Mouse (Mus musculus): ENCODE measurements around the gene Zfp541.

Zfp541 gene

GRCm38 (mm10) chr7:16061219-16062098 lies at the start of gene Zfp541:
Gene Zfp541, plus strand, starts transcription at chr7:16061814.
- no peak for DNase-seq (ENCODE audit: low read depth, low spot score)

GRCm38 (mm10) chr7:16012576-16013263 lies 48.9 kb upstream of the Zfp541 start:
- no peak for DNase-seq (ENCODE audit: low read depth, low spot score)

GRCm38 (mm10) chr7:16013722-16014275 lies 47.8 kb upstream of the Zfp541 start:
- DNase-seq (ENCODE audit: low read depth, low spot score) = no peak

- DNase-seq (ENCODE audit: low read depth, low spot score) = no peak
Measured at GRCm38 (mm10) chr7:16014521-16015175, 47.0 kb upstream of the Zfp541 start.

- DNase-seq (ENCODE audit: low read depth, low spot score) = no peak
Measured at GRCm38 (mm10) chr7:16015384-16015783, 46.2 kb upstream of the Zfp541 start.

- no peak for DNase-seq (ENCODE audit: low read depth, low spot score)
Measured at GRCm38 (mm10) chr7:16018016-16018810, 43.4 kb upstream of the Zfp541 start.

- DNase-seq (ENCODE audit: low read depth, low spot score) = no peak
Measured at GRCm38 (mm10) chr7:16019256-16020094, 42.1 kb upstream of the Zfp541 start.

GRCm38 (mm10) chr7:16024603-16025222 lies 36.9 kb upstream of the Zfp541 start:
- no peak for DNase-seq (ENCODE audit: low read depth, low spot score)

GRCm38 (mm10) chr7:16028102-16028927 lies 33.3 kb upstream of the Zfp541 start:
- DNase-seq (ENCODE audit: low read depth, low spot score) = no peak

GRCm38 (mm10) chr7:16031072-16031471 lies 30.5 kb upstream of the Zfp541 start:
- no peak for DNase-seq (ENCODE audit: low read depth, low spot score)

GRCm38 (mm10) chr7:16033059-16033458 lies 28.6 kb upstream of the Zfp541 start:
- no peak for DNase-seq (ENCODE audit: low read depth, low spot score)

- no peak for DNase-seq (ENCODE audit: low read depth, low spot score)
Measured at GRCm38 (mm10) chr7:16033580-16034461, 27.8 kb upstream of the Zfp541 start.

- DNase-seq (ENCODE audit: low read depth, low spot score) = no peak
Measured at GRCm38 (mm10) chr7:16036972-16037371, 24.6 kb upstream of the Zfp541 start.

GRCm38 (mm10) chr7:16039363-16039762 lies 22.3 kb upstream of the Zfp541 start:
- no peak for DNase-seq (ENCODE audit: low read depth, low spot score)

- no peak for DNase-seq (ENCODE audit: low read depth, low spot score)
Measured at GRCm38 (mm10) chr7:16041208-16041607, 20.4 kb upstream of the Zfp541 start.

- DNase-seq (ENCODE audit: low read depth, low spot score) = no peak
Measured at GRCm38 (mm10) chr7:16042850-16043775, 18.5 kb upstream of the Zfp541 start.
